Mouse (Mus musculus) thymus, postnatal 36 days (tissue): Measurements from ENCODE around the gene Adcy10.

Experiments
- DNase-seq, 2 experiments: peaks; one replicate each; pipeline ENCODE4 v3.0.0; 2022; ENCODE audit warnings: mixed read lengths in 2 of 2

The Adcy10 gene

GRCm38 (mm10) chr1:165536079-165536675 is 51.2 kb downstream of the Adcy10 start:
- DNase-seq, result no peak

- no peak for DNase-seq
Measured at GRCm38 (mm10) chr1:165537241-165537807, 52.3 kb downstream of the Adcy10 start.

GRCm38 (mm10) chr1:165556711-165557110 is 71.7 kb downstream of the Adcy10 start:
- DNase-seq, result no peak

DNA sequence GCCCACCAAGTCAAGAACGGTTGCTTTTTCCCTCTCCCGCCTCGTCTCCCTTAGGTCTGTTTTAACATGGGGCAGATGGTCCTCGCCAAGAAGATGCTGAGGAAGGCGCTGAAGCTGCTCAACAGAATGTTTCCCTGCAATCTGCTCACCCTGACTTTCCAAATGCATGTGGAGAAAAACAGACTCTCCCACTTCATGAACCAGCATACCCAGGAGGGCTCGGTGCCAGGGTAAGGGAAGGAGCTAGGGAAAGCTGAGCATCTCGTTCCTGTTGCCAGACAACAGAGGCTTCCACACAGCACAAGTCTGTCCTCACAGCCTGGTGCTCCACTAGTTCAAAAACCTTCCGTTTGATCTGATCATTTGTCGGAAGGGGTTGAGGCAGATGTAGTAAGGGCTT is 74.1 kb downstream of the Adcy10 start:
- DNase-seq, result no peak

- DNase-seq, result no peak
Measured at GRCm38 (mm10) chr1:165565283-165565682, 80.3 kb downstream of the Adcy10 start.

- DNase-seq, result no peak
Measured at GRCm38 (mm10) chr1:165567466-165567865, 82.5 kb downstream of the Adcy10 start.

- no peak for DNase-seq
Measured at GRCm38 (mm10) chr1:165576005-165576404, 91.0 kb downstream of the Adcy10 start.

- no peak for DNase-seq
Measured at GRCm38 (mm10) chr1:165576459-165577112, 91.6 kb downstream of the Adcy10 start.

DNA sequence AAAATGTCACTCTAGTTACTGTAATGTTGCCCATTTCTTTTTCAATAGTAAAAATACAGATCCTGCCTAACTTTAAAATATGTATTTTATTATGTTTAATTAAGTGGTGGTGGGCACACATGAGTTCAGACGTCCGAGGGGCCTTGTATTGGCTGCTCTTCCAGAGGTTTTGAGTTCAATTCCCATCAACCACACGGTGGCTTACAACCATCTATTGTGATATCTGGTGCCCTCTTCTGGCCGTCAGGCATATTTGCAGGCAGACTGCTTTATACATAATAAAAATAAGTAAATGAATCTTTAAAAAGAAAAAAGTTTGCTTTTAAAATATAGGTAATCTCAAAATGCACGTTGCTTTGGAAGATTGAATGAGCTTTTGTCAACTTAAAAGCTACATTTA is 94.3 kb downstream of the Adcy10 start:
- DNase-seq, result no peak

DNA sequence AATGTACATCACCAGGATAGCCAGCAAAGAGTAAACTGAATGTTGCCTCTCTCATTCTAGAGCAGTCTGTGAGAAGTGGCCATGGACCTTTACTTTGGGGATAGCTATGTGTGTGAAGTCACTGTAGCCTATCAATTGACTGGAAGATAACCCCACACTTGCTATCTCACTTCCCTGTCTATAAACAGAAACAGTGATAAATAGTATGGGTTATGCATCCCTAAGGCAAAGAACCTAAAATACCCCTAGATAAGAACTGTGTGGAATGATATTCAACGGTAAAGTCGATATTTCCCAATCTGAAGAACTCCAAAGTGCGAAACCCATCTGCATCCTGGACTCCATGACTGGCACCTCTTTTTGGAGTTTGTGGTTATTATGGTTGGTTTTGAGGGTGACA is 96.3 kb downstream of the Adcy10 start:
- no peak for DNase-seq

- peak; percentile 81 to 82 for DNase-seq
Measured at GRCm38 (mm10) chr1:165583529-165584184, 98.7 kb downstream of the Adcy10 start.

DNA sequence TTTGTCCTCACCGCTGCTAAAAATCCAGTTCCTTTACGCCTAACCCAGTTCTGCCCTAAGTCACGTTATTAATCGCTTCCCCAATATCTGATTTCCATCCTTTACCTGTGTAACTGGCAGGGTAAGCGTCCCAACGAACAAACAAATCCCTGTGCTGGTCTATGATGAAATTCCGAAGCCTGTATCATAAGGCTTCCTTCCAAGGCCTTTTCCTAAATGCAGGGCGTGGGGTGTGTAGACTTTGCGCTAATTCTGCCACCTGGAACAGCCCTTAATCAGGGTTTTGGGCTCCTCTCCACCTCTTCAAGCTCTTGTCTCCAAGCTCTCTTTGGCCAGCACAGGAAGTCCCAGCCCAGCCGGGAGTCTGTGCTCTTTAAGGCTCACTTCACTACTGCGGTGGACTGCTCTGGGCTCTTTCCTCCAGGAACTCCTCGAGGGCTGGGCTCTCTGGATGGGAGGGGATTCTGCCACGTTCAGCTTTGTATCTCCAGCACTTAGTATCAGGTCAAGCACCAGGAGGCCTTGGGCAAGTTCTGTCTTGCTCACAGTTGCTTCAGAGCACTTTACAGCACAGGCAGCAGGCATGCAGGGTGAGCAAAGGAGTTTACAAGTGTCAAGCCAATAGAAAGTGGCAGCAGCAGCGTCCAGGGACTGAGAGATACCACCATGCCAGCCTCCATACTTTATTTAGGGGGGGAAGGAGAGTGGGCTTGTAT is 100.6 kb downstream of the Adcy10 start:
- no peak for DNase-seq

- DNase-seq, result no peak
Measured at GRCm38 (mm10) chr1:165586366-165586765, 101.4 kb downstream of the Adcy10 start.

GRCm38 (mm10) chr1:165587845-165588244 is 102.9 kb downstream of the Adcy10 start:
- DNase-seq, result no peak

DNA sequence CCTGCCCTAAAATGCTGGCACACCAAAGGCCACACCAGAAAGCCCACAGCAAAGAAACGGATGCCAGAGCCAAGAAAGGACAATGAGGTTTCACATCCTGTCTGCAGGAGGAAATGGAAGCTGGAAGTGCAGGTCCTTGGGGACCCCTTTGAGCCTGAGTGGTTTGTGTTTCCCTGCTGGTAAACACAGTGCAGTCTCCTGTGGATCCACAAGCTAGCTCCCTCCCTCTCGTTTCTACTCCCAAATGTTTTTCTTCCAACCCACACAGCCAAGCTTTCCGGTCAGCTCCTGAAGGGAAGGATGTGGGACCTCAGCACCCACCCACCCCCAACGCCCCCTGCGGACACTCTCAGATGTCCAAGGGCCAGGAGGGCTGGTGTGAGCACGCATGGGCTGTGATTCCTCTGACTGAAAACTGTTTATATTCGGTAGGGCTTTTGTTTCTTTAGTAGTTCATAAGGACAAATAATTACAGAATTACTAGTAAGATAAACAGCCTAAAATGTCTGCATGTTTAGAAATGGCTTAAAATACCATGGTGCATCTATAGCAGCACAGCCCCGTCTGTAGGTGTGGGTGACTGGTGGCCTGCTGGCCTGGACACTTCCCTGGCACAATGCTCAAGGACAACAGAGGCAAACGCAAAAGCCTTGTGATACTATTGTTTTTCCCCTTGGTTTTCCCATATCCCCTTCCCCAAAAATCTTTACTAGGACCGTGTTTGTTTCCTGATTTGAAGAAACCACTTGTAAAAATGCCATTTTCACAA is 104.5 kb downstream of the Adcy10 start:
- no peak for DNase-seq

GRCm38 (mm10) chr1:165590760-165591159 is 105.8 kb downstream of the Adcy10 start:
- no peak for DNase-seq

DNA sequence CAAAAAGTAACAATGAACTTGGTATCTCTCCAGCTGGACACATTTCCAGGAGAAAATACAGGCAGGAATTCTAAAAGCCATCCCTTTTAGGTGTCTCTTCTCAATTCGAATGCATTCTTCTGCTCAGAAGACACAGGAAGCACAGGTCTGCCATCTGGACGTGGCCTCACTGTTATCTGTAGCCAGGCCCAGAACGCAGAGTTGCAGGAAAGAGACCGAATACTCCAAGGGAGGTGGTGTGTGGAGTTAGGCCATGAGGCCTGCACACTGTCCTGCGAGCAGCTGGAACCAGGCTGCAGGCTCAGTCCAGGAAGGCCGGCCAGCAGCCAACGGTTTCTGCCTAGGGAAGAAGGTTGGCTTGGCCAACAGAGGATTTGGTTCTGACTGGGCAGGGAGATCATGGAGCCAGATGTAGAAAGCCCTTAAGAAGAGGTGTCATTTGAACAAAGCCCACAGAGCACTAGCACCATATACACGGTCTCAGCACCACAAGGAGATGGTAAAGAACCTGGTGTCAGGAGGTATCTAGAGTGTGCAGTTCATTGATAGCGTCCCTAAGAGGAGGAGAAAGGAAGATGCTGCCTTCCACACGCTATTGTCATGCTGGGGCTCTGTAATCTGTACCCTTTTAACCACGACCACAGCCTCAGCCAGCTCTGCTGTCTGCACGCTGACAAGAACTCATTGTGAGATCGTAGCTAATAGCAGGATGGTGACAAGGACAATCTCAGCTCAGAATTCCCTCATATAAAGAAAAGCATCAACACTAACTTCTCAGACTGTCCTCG is 107.5 kb downstream of the Adcy10 start:
- DNase-seq, result no peak

DNA sequence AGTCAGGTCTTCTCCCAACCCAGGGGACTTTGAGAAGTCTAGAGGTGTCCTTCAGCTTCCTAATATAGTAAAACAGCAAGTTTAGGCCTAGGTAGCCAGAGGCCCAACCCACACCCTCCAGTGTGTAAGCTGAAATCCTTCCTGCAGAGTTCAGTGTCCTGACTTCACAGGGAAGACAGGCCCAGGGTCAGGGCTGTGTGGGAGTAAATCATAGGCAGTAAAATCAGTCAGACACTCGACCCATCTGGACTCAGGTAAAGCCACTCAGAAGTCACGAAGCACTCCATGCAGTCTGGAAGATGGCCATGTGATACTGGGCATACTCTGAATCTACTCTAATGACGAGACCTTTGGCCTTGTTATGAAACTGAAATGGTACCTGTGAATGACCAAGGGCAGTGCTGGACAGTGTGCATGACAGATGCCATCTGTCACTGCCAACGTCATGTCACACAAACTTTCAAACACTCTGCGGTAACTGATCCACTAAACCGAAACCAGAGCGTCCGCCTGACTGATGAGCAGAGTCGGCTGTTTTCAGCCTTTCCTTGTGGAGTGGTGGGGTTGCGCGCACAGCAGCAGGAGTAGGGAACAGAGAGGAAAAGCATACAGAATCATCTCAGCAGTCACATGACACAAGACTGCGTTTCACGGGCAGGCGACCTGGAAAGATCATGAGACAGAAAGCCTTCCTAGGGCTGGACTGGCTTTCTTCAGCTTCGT is 109.9 kb downstream of the Adcy10 start:
- no peak for DNase-seq

GRCm38 (mm10) chr1:165601775-165602280 is 116.8 kb downstream of the Adcy10 start:
- DNase-seq, result no peak

GRCm38 (mm10) chr1:165603218-165603617 is 118.2 kb downstream of the Adcy10 start:
- DNase-seq, result no peak

GRCm38 (mm10) chr1:165604203-165604602 is 119.2 kb downstream of the Adcy10 start:
- DNase-seq, result no peak
